Mouse (Mus musculus) Patski (cell line): ENCODE data around the gene Jpt1. TPM values are rescaled to one million over a fixed set of nuclear protein-coding genes. Genes with fewer than 3 reads are reported as not detected.
"Not testable (repeated sequence)": the region's sequence is repeated elsewhere in the genome, so short reads cannot be mapped to it uniquely, and the experiment has no call there.

Experiments
- ATAC-seq: fragments of 100-300 bp; one replicate; pipeline ENCODE4 v1.8.0; 2021
- CTCF ChIA-PET: fragments of 350-600 bp; sonication (Branson Sonifier 250); formaldehyde crosslinking; loops from one replicate; lab custom pipeline; 2022; ENCODE audit warnings: inconsistent platforms; lab: Charles Lee
- POLR2A ChIA-PET: fragments of 350-600 bp; sonication (Branson Sonifier 250); formaldehyde crosslinking; loops from one replicate; lab custom pipeline; 2022; ENCODE audit warnings: antibody characterized with exemption, inconsistent platforms; lab: Charles Lee
- DNase-seq: peaks from one replicate; pipeline ENCODE4 v3.0.0-alpha.2; 2011; ENCODE audit warnings: low read depth, low spot score
- H3K27me3 ChIP-seq: fragments of 371-371 bp; one replicate; pipeline ENCODE4 v1.5.1; 2021
- CTCF ChIP-seq: fragments of 100-300 bp; IDR thresholded peaks from one replicate; pipeline ENCODE4 v1.5.1; 2021
- in situ Hi-C: fragments of 300-500 bp; cut with MboI; formaldehyde crosslinking; loops from 3 replicates; pipeline ENCODE4 v1.11.1; 2018; ENCODE audit warnings: low pct_unique_long_range_greater_than_20kb, mixed read lengths
- polyA plus RNA-seq: library from polyadenylated mRNA; unstranded; gene quantifications from one replicate; pipeline ENCODE4 v1.2.3, GENCODE M21; 2021

Gene Jpt1
- polyA plus RNA-seq, 1 experiment from 2014 or later, result 179 TPM

GRCm38 (mm10) chr11:115492387-115492786 lies 21.8 kb downstream of the Jpt1 start:
- no peaks in the 10 kb centered on the region for H3K27me3 ChIP-seq
- ChIA-PET POLR2A (interaction anchor here (1.0 to 1.9 kb wide), 2 partner anchors 9 to 21 kb away, joined by 4 to 5 read pairs; no protein-coding TSS in a partner anchor), CTCF (interaction anchor here (1.0 to 1.4 kb wide), 2 partner anchors 17 to 71 kb away, joined by 3 to 5 read pairs; no protein-coding TSS in a partner anchor)
- DNase-seq (no peak), ATAC-seq (no peak)
- no peak for TF ChIP-seq CTCF
- in situ Hi-C loops, result no loop called here

GRCm38 (mm10) chr11:115491356-115492083 lies 22.7 kb downstream of the Jpt1 start, which contains the start of gene Nt5c:
Nt5c (minus strand) TSS chr11:115491862.
- in situ Hi-C loops, result no loop called here
- peak; percentile 90 for TF ChIP-seq CTCF
- ATAC-seq, result peak; percentile 97
- CTCF ChIA-PET, result interaction anchor here (0.9 to 1.5 kb wide), 6 partner anchors 8 to 76 kb away, joined by 3 to 5 read pairs (median 4); no protein-coding TSS in a partner anchor
- DNase-seq, result no peak
- H3K27me3 ChIP-seq, result no peaks in the 10 kb centered on the region
- POLR2A ChIA-PET, result interaction anchor here (0.6 to 1.9 kb wide), 6 partner anchors 10 to 739 kb away, joined by 3 to 6 read pairs (median 4); no protein-coding TSS in a partner anchor

DNA sequence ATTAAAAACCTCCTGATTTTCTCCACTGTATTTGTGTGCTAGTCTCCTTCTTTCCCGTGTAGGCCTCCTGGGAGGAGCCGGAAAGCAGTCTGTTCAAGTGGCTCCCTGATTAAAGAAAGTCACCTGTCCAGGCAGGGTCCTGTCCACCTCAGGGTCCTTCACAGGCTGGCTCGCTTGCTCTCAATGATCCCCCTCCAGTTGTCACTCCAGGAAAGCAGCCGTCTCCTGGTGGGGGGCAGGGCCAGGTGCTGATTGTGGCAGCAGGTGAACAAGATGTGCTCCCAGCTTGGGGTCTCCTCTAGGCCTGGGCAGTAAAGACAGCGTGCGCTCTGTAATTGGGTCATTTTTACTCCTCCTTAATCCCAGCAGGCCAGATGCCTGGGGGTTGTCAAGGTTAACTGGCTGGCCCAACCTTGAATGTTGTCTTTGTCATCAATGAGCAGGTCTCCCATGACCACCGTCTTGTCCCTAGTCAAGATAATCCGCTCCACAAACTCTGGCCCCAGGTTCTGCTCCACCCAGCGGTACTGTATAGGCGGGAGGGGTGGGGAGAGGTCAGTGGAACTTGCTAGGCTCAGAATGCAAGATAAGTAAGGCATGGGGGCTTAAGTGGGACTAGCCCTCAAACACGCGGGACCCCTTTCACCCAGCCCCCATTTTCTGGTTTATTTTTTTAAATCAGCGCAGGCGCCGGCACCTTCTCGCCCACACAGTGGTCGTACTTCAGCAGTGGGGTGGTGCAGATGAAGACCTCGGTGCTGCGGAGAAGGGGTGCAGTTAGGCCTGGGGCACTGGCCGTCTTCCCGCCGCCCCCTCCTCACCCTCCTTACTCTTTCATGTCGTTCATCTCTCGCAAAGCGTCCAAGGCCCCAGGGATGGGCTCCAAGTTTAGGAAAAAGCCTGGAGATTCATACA lies 23.5 kb downstream of the Jpt1 start:
- TF ChIP-seq CTCF, result no peak
- ATAC-seq, result no peak
- POLR2A ChIA-PET, result interaction anchor here (0.6 to 1.9 kb wide), 5 partner anchors 11 to 739 kb away, joined by 3 to 6 read pairs (median 4); no protein-coding TSS in a partner anchor
- in situ Hi-C loops, result no loop called here
- CTCF ChIA-PET, result interaction anchor here (0.9 to 1.5 kb wide), 3 partner anchors 11 to 75 kb away, joined by 3 to 5 read pairs (median 4); no protein-coding TSS in a partner anchor
- H3K27me3 ChIP-seq, result no peaks in the 10 kb centered on the region
- DNase-seq, result no peak

GRCm38 (mm10) chr11:115488551-115489104 lies 25.6 kb downstream of the Jpt1 start:
- TF ChIP-seq CTCF, result no peak
- in situ Hi-C loops, result no loop called here
- DNase-seq (no peak), ATAC-seq (no peak)
- CTCF ChIA-PET, result no interaction called here
- POLR2A ChIA-PET, result interaction anchor here (0.7 kb wide), 1 partner anchor 66 kb away, joined by 3 read pairs; no protein-coding TSS in a partner anchor
- no peaks in the 10 kb centered on the region for H3K27me3 ChIP-seq

DNA sequence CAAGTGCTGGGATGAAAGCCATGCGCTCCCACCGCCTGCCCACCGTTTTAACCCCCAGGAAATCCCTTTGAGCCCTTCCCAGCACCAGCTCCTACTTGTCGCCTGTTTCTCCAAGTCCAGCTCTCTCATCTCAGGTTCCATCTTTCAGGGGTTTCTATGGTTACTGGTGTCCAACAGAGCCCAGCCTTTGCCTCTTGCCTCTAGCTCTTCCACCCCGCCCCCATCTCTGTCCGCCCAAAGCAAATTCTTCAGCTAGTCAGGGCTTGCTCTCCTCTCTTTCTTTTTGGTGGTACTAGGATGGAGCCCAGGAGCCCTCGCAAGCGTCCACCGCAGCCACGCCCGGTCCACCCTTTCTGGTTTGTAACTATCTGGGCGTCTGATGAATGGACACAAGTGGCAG lies 29.0 kb downstream of the Jpt1 start:
- in situ Hi-C loops, result no loop called here
- CTCF ChIA-PET, result interaction anchor here (1.3 kb wide), 2 partner anchors 21 to 46 kb away, joined by 3 to 4 read pairs; no protein-coding TSS in a partner anchor
- ATAC-seq (no peak), DNase-seq (no peak)
- no peak for TF ChIP-seq CTCF
- no peaks in the 10 kb centered on the region for H3K27me3 ChIP-seq
- POLR2A ChIA-PET, result interaction anchor here (0.5 kb wide), 1 partner anchor 110 kb away, joined by 4 read pairs; no protein-coding TSS in a partner anchor

- peak; percentile 91 for TF ChIP-seq CTCF
- in situ Hi-C loops, result no loop called here
- DNase-seq, result no peak
- no peaks in the 10 kb centered on the region for H3K27me3 ChIP-seq
- POLR2A ChIA-PET, result no interaction called here
- no peak for ATAC-seq
- CTCF ChIA-PET, result interaction anchor here (0.6 to 1.3 kb wide), 2 partner anchors 8 to 130 kb away, joined by 4 to 5 read pairs; partner anchors contain the start of gene Nt5c
Measured at GRCm38 (mm10) chr11:115483726-115484125, 30.5 kb downstream of the Jpt1 start.

- DNase-seq (no peak), ATAC-seq (no peak)
- no peaks in the 10 kb centered on the region for H3K27me3 ChIP-seq
- CTCF ChIA-PET, result interaction anchor here (0.6 to 1.3 kb wide), 2 partner anchors 8 to 130 kb away, joined by 4 to 5 read pairs; partner anchors contain the start of gene Nt5c
- POLR2A ChIA-PET, result no interaction called here
- TF ChIP-seq CTCF, result no peak
- in situ Hi-C loops, result no loop called here
Measured at GRCm38 (mm10) chr11:115483278-115483677, 30.9 kb downstream of the Jpt1 start.

DNA sequence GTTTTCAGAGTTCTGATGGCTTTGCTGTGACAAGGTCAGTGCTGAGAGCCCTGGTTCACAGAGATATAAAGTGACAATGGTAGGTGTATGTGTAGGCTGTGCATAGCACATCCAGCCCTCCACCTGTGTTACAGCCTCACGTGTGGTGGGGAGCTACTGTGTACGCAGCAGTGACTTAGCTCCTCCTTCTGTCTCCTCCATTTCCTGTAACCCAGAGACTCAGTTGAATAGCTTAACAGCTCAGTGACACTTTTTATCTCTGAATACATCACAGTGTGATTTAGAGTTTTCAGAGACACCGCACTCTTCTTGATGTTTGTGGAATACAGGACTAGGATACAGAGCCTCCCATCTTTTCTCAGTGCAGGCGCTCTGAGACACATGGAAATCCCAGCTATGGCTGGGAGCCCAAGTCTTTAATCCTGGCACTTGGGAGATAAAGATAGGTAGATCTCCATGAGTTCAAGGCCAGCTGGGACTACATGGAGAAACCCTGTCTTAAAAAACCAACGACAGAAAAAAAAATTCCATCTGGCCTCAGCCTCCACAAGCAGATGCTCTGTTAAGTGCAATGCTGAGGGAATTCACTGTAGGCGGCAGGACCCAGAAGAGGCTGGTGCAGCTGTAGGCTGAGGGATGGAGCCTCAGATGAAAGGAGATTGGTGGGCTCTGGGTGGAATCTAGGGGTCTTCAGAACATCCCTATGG lies 32.5 kb downstream of the Jpt1 start:
- POLR2A ChIA-PET, result no interaction called here
- ATAC-seq, result no peak
- in situ Hi-C loops, result no loop called here

GRCm38 (mm10) chr11:115478296-115478938 lies 35.8 kb downstream of the Jpt1 start:
- CTCF ChIA-PET, result interaction anchor here (1.6 kb wide), 1 partner anchor 67 kb away, joined by 3 read pairs; no protein-coding TSS in a partner anchor
- no peaks in the 10 kb centered on the region for H3K27me3 ChIP-seq
- TF ChIP-seq CTCF, result no peak
- in situ Hi-C loops, result no loop called here
- ATAC-seq (no peak), DNase-seq (no peak)
- POLR2A ChIA-PET, result no interaction called here

More for the DNA sequence above, 32.5 kb downstream of the Jpt1 start:
- no peak for TF ChIP-seq CTCF
- CTCF ChIA-PET, result interaction anchor here (0.8 kb wide), 2 partner anchors 33 to 54 kb away, joined by 3 read pairs; partner anchors contain the start of gene Jpt1
- no peaks in the 10 kb centered on the region for H3K27me3 ChIP-seq
- DNase-seq, result no peak

- in situ Hi-C loops, H3K27me3 ChIP-seq, CTCF ChIA-PET, ATAC-seq, DNase-seq: not testable (repeated sequence)
- POLR2A ChIA-PET, result interaction anchor here (1.1 kb wide), 1 partner anchor 120 kb away, joined by 3 read pairs; no protein-coding TSS in a partner anchor
Measured at GRCm38 (mm10) chr11:115477388-115477787, 36.8 kb downstream of the Jpt1 start.

- CTCF ChIA-PET, result not testable (repeated sequence)
Measured at GRCm38 (mm10) chr11:115476630-115477029, 37.6 kb downstream of the Jpt1 start.

More at GRCm38 (mm10) chr11:115476630-115477029, 37.6 kb downstream of the Jpt1 start:
- POLR2A ChIA-PET, result interaction anchor here (0.5 to 1.1 kb wide), 3 partner anchors 33 to 134 kb away, joined by 3 to 5 read pairs (median 3); no protein-coding TSS in a partner anchor
- in situ Hi-C loops, H3K27me3 ChIP-seq, ATAC-seq, DNase-seq: not testable (repeated sequence)
